Mouse (Mus musculus) forebrain, embryonic 14.5 days (tissue): ENCODE measurements around the gene Swi5. TPM values are rescaled to one million over a fixed set of nuclear protein-coding genes. Genes with fewer than 3 reads are reported as not detected.

Source experiments
- ATAC-seq: fragments of 200-750 bp; cut with Nextera tagmentation; 2 replicates; pipeline ENCODE4 v1.8.0; 2017; ENCODE audit warnings: mild to moderate bottlenecking, moderate library complexity
- DNase-seq: peaks from one replicate; pipeline ENCODE4 v3.0.0-alpha.2; 2015; ENCODE audit warnings: low spot score
- H3K27ac ChIP-seq: fragments of 300-500 bp; sonication (generic); 2 replicates; pipeline ENCODE4 v1.5.1; 2014; ENCODE audit warnings: low read depth, mild to moderate bottlenecking, control low read depth, low read length, moderate library complexity
- H3K27me3 ChIP-seq: fragments of 300-500 bp; sonication (generic); replicated peaks from 2 replicates; pipeline ENCODE4 v1.6.1; 2014; ENCODE audit warnings: low read length, control low read depth, mixed read lengths; ENCODE audit not compliant: control insufficient read depth, insufficient read depth
- H3K36me3 ChIP-seq: fragments of 300-500 bp; sonication (generic); 2 replicates; pipeline ENCODE4 v1.6.1; 2014; ENCODE audit warnings: low read length, control low read depth; ENCODE audit not compliant: control insufficient read depth, insufficient read depth
- H3K4me1 ChIP-seq: fragments of 300-500 bp; sonication (generic); 2 replicates; pipeline ENCODE4 v1.6.1; 2014; ENCODE audit warnings: antibody characterized with exemption, low read length, control low read depth; ENCODE audit not compliant: control insufficient read depth, insufficient read depth
- H3K4me2 ChIP-seq: fragments of 300-500 bp; sonication (generic); 2 replicates; pipeline ENCODE4 v1.6.1; 2014; ENCODE audit warnings: mild to moderate bottlenecking, control low read depth, low read length
- H3K4me3 ChIP-seq: fragments of 300-500 bp; sonication (generic); 2 replicates; pipeline ENCODE4 v1.5.1; 2014; ENCODE audit warnings: low read depth, low read length, control low read depth
- H3K9ac ChIP-seq: fragments of 300-500 bp; sonication (generic); 2 replicates; pipeline ENCODE4 v1.6.1; 2014; ENCODE audit warnings: mild to moderate bottlenecking, low read length, control low read depth, moderate library complexity
- H3K9me3 ChIP-seq: fragments of 300-500 bp; sonication (generic); replicated peaks from 2 replicates; pipeline ENCODE4 v1.6.1; 2016; ENCODE audit warnings: low read length, control low read depth, mixed read lengths; ENCODE audit not compliant: control insufficient read depth
- WGBS: fragments of 180-500 bp; shearing (Covaris S2); extraction: QIAGEN DNeasy Blood & Tissue Kit; methylation state at CpG from one replicate; pipeline ENCODE4 v1.1.7; 2014; 5-methylcytosine and 5-hydroxymethylcytosine counted together
- polyA plus RNA-seq: library from polyadenylated mRNA; unstranded; fragments of >200 nt; fragmentation: Nextera tagmentation; extraction: Ambion mirVana; gene quantifications from 2 replicates; pipeline ENCODE4 v1.2.1, GENCODE M21; 2014

Swi5 gene
- polyA plus RNA-seq, 1 experiment from 2014 or later: 243 TPM

GRCm38 (mm10) chr2:32288371-32288931, 576 bp upstream of the Swi5 start:
- Histone ChIP-seq H3K27ac (peak overlapping the region; percentile 23; the same call in 1 of the 2 replicates), H3K4me1 (peaks cover 16% of the 10 kb centered on the region), H3K36me3 (peaks cover 36% of the 10 kb centered on the region), H3K9me3 (no peaks in the 10 kb centered on the region), H3K9ac (peak overlapping the region; percentile 84), H3K4me3 (peak overlapping the region; percentile 82), H3K27me3 (no peaks in the 10 kb centered on the region), H3K4me2 (peak overlapping the region; percentile 83)
- ATAC-seq (peak; percentile 35), DNase-seq (peak; percentile 41)
- 3% methylated on average over 26 of the region's 29 CpGs for WGBS

- H3K4me1 ChIP-seq: peaks cover 16% of the 10 kb centered on the region
- H3K27me3 ChIP-seq: no peaks in the 10 kb centered on the region
- peak within 1 kb of the TSS; percentile 82 for H3K4me3 ChIP-seq
- H3K9me3 ChIP-seq: no peaks in the 10 kb centered on the region
- H3K9ac ChIP-seq: peak within 1 kb of the TSS; percentile 85
- ATAC-seq: no peak; the same call in 1 of the 2 replicates
- DNase-seq: no peak
- H3K36me3 ChIP-seq: peaks cover 33% of the 10 kb centered on the region
- WGBS: 0% methylated on average over 22 of the region's 23 CpGs
- peak within 1 kb of the TSS; percentile 90 for H3K4me2 ChIP-seq
- peak within 1 kb of the TSS; percentile 23; the same call in 1 of the 2 replicates for H3K27ac ChIP-seq
Observed at GRCm38 (mm10) chr2:32287334-32287840, 488 bp downstream of the Swi5 start, which contains the start of gene Golga2. Golga2 (plus strand) TSS chr2:32287384.

- DNase-seq (no peak), ATAC-seq (no peak)
- Histone ChIP-seq H3K27me3 (no peaks in the 10 kb centered on the region), H3K4me1 (peaks cover 12% of the 10 kb centered on the region), H3K36me3 (peaks cover 57% of the 10 kb centered on the region), H3K4me2 (no peak overlapping the region), H3K9ac (no peak overlapping the region), H3K27ac (no peak overlapping the region), H3K9me3 (no peaks in the 10 kb centered on the region), H3K4me3 (no peak overlapping the region)
- 96% methylated on average over 3 of the region's 3 CpGs for WGBS
Observed at GRCm38 (mm10) chr2:32283986-32284385, 3.9 kb downstream of the Swi5 start.

- Histone ChIP-seq H3K4me3 (no peak overlapping the region), H3K27me3 (no peaks in the 10 kb centered on the region), H3K36me3 (peaks cover 69% of the 10 kb centered on the region), H3K4me1 (peaks cover 8% of the 10 kb centered on the region; the same call in 1 of the 2 replicates), H3K4me2 (no peak overlapping the region), H3K27ac (no peak overlapping the region), H3K9ac (no peak overlapping the region), H3K9me3 (no peaks in the 10 kb centered on the region)
- ATAC-seq: no peak
- peak; percentile 61 for DNase-seq
- WGBS: 84% methylated on average over 1 of the region's 1 CpGs
Observed at GRCm38 (mm10) chr2:32282727-32283126, 5.1 kb downstream of the Swi5 start.

- ATAC-seq: no peak
- H3K4me3 ChIP-seq: no peak overlapping the region
- no peak overlapping the region for H3K9ac ChIP-seq
- no peak for DNase-seq
- no peaks in the 10 kb centered on the region for H3K9me3 ChIP-seq
- H3K27ac ChIP-seq: no peak overlapping the region
- 94% methylated on average over 2 of the region's 2 CpGs for whole genome bisulfite sequencing
- H3K27me3 ChIP-seq: no peaks in the 10 kb centered on the region
- H3K4me1 ChIP-seq: peaks cover 8% of the 10 kb centered on the region; the same call in 1 of the 2 replicates
- H3K36me3 ChIP-seq: peaks cover 72% of the 10 kb centered on the region
- H3K4me2 ChIP-seq: no peak overlapping the region
Observed at GRCm38 (mm10) chr2:32282289-32282688, 5.6 kb downstream of the Swi5 start.

GRCm38 (mm10) chr2:32275823-32276222, 12.1 kb downstream of the Swi5 start:
- DNase-seq (no peak), ATAC-seq (no peak)
- no peak overlapping the region for H3K4me2 ChIP-seq
- H3K9ac ChIP-seq: no peak overlapping the region
- no peaks in the 10 kb centered on the region for H3K4me1 ChIP-seq
- H3K36me3 ChIP-seq: peaks cover 33% of the 10 kb centered on the region
- H3K27ac ChIP-seq: no peak overlapping the region
- no peaks in the 10 kb centered on the region for H3K27me3 ChIP-seq
- H3K9me3 ChIP-seq: no peaks in the 10 kb centered on the region
- WGBS: 86% methylated on average over 3 of the region's 3 CpGs
- H3K4me3 ChIP-seq: no peak overlapping the region

- peaks cover 6% of the 10 kb centered on the region; the same call in 1 of the 2 replicates for H3K4me1 ChIP-seq
- no peak overlapping the region for H3K9ac ChIP-seq
- H3K4me2 ChIP-seq: peak overlapping the region; percentile 74
- H3K4me3 ChIP-seq: peak overlapping the region; percentile 76; the same call in 1 of the 2 replicates
- H3K36me3 ChIP-seq: peaks cover 27% of the 10 kb centered on the region
- no peak overlapping the region for H3K27ac ChIP-seq
- DNase-seq: peak; percentile 46
- no peaks in the 10 kb centered on the region for H3K27me3 ChIP-seq
- 0 out of 2 replicates have a peak, but pooled peaks have one; percentile 13 for ATAC-seq
- H3K9me3 ChIP-seq: no peaks in the 10 kb centered on the region
- 27% methylated on average over 4 of the region's 4 CpGs for WGBS
Observed at GRCm38 (mm10) chr2:32260635-32261034, 27.2 kb downstream of the Swi5 start.

GRCm38 (mm10) chr2:32259657-32260417, 28.0 kb downstream of the Swi5 start, which contains the start of gene Uck1:
Uck1 (minus strand) TSS chr2:32260159.
- peaks cover 6% of the 10 kb centered on the region; the same call in 1 of the 2 replicates for H3K4me1 ChIP-seq
- H3K27me3 ChIP-seq: no peaks in the 10 kb centered on the region
- no peak within 1 kb of the TSS for H3K27ac ChIP-seq
- DNase-seq (peak; percentile 89), ATAC-seq (peak; percentile 94)
- H3K4me2 ChIP-seq: peak within 1 kb of the TSS; percentile 74
- H3K36me3 ChIP-seq: peaks cover 28% of the 10 kb centered on the region
- WGBS: 2% methylated on average over 59 of the region's 59 CpGs
- no peaks in the 10 kb centered on the region for H3K9me3 ChIP-seq
- H3K9ac ChIP-seq: peak within 1 kb of the TSS; percentile 88
- H3K4me3 ChIP-seq: peak within 1 kb of the TSS; percentile 76
